Mouse (Mus musculus) gastrocnemius, postnatal 10 days (tissue): ENCODE measurements around the gene Kcnj6. TPM values are rescaled to one million over a fixed set of nuclear protein-coding genes. Genes with fewer than 3 reads are reported as not detected.

ENCODE experiments used
- DNase-seq: peaks from one replicate; pipeline ENCODE4 v3.0.0; 2021; ENCODE audit warnings: mixed read lengths
- total RNA-seq, 2 experiments: library from RNA; stranded (reverse); gene quantifications; 2 replicates each; pipeline ENCODE4 v1.2.3; 2021

Kcnj6 gene
- total RNA-seq, 2 experiments from 2014 or later = not detected

DNA sequence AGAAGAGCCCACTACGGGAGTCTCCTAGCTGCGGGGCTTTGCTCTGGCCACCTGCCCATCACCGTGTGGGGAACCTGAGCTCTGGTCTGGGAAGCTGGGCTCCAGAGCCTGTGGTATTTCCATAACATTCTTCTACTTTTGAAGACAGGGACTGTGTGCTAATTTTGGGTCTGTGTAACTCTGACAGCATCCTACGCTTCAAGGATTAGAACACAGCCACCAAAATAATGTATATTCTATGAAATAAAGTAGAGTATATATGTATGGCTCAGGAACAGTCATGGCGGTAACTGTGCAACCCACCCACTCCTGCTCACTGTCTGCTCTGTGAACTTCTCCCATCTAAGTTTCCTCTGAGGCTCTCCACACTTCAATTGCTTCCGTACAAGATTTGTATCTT is 229.9 kb downstream of the Kcnj6 start:
- DNase-seq = no peak

DNA sequence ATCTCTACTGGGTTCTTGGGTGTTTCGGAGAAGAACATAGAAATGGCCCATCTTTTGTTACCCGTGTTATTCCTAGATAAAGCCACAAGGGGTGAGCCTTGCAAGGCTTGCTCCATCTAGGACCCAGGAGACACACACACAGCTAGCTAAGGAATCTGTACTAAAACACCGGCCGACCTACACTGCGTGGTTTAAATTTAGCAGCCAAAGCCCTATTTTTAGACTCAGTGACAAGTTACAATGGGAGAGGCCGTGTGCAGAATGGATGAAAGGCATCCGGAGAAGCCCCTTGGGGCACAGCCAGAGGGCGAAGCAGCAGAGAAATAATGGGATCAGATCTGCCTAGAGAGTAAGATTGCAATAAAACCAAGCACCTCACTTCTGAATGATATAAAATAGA is 232.4 kb downstream of the Kcnj6 start:
- DNase-seq = no peak

GRCm38 (mm10) chr16:94760732-94761131 is 236.8 kb downstream of the Kcnj6 start:
- no peak for DNase-seq

DNA sequence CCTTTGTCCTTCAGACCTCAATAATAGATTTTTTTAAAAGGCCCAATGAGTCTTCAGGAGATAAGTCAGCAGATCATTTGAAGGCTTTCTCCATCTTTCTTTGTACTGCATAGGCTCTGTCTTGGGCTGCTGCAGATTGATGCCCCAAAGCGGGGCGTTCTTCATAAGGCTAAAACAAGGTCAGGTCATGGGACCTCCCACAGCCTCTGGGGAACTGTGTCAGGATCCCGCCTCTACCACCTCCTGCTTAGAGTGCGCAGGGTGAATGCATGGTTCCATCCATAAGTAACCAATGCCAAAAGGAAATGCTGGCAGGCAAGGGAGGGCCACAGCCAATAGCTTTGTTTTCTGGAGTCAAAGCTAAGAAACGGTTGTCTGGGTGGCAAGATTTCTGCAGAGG is 237.7 kb downstream of the Kcnj6 start:
- no peak for DNase-seq

DNA sequence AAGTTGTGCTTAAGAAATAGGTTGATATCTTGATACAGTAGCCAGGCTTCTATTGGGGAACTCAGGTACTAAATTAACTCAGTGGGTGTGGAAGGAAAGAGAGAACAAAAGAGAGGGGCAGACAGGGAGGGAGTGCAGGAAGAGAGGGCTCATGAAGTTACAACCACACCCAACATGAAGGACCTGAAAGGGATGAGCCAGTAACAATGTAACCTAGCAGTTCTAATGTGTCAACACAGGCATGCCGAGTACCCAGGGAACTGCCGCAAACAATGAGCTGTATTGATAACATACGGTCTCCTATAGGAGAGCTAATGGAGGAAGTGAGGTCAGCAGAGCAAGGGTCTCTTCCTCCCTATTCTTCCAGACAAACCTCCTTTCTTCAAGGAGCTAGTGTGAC is 238.9 kb downstream of the Kcnj6 start:
- no peak for DNase-seq

- DNase-seq = no peak
Measured at GRCm38 (mm10) chr16:94756352-94756751, 241.1 kb downstream of the Kcnj6 start.

DNA sequence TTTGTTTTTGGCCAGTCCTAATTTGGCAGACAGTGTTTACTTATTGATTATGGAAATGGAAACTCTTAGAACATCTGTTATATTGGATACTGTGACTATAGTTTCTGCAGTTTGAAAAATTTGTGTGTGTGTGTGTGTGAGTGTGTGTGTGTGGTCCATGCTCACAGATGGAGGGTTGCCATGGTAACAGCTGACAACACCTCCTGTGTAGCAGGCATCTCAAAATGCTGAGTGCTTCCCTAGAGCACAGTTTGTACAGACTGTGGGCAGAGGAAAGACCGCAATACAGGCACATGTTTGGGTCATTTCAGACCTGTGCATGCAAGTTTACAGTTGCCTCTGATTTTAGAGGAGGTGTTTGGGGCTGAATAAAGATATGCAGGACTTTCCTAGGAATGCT is 244.0 kb downstream of the Kcnj6 start:
- DNase-seq = no peak

DNA sequence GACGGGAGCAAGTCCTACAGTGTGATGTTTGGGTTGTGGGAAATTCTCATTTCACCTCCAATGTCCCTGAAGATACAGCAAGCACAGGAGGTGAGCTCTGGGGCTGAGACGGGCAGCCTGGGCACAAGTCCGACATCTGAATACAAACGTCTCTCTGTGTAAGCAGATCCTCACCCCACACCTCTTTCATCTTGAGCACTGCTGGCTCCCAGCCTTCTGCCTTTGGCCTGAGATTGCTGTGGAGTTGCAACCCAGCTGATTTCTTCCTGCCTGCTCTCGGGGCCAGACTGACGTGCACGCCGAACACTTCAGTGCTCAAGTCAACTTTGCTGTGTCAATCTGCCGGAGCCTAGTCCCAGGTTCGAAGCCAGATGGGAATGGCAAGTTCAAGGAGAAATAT is 244.7 kb downstream of the Kcnj6 start:
- DNase-seq = no peak

- peak; percentile 35 for DNase-seq
Measured at GRCm38 (mm10) chr16:94745016-94745415, 252.5 kb downstream of the Kcnj6 start.

- peak; percentile 21 for DNase-seq
Measured at GRCm38 (mm10) chr16:94743853-94744501, 253.5 kb downstream of the Kcnj6 start.

DNA sequence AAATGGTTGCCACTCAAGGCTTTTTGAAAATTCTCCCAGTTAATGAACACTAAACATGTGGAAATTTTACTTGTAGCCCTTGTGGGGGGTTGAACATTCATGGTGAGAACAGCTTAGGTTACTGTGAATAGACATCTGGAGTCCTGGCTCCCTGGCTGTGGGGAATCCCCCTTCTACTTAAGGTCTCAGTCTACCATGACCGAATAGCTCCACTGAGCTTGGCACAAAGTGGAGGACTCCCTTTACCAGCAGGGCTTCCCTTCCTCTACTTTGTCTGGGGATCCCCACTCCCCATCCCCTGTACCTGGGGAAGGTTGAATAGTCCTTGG is 260.2 kb downstream of the Kcnj6 start:
- DNase-seq = no peak

DNA sequence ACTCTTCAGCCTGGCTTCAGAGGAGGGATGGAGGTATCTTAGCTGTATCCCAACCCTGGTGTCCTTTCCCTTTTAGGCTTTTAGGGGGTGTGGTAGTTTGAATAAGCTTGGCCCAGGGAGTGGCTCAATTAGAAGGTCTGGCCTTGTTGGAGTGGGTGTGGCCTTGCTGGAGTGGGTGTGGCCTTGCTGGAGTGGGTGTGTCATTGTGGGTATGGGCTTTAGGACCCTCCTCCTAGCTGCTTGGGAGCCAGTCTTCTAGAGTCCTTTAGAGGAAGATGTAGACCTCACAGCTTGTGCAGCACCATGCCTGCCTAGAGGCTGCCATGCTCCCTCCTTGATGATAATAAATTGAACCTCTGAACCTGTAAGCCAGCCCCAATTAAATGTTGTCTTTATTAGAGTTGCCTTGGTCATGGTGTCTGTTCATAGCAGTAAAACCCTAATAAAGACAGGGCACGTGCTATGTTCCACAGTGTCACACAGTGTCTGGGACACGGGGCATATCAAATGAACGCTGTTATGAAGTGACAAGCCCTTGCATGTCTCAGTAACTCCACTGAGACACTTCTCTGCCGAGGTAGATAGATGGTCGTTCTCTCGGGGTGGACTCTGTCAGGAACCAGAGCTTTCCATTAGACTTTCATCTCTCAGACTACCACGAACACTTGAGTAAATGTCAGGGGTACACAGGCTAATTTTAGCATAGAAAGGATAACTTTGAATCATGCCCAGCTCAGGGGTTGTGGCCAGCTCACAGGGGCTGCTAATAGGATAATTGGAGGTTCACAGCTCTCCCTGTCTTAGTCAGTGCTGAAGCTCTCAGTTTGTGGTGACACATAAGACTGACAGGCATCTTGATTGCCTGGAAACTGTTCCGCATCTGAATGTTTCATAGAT is 260.8 kb downstream of the Kcnj6 start:
- no peak for DNase-seq

DNA sequence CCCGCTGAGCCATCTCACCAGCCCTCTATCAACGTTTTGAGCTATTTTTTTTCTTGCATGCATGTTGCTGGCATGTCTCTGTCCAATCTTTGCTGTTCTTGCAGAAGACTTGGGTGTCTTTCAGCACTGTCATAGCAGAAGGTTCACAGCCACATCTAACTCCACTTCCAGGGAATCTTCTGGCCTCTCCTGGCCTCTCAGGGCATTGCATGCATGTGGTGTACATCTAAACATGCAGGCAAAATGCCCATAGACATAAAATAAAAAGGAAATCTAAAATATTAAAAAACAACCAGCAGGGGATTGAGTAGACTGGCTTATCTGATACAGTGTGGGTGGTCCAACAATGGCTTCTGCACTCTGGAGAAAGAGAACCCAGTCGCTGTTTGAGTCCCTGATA is 262.0 kb downstream of the Kcnj6 start:
- no peak for DNase-seq

DNA sequence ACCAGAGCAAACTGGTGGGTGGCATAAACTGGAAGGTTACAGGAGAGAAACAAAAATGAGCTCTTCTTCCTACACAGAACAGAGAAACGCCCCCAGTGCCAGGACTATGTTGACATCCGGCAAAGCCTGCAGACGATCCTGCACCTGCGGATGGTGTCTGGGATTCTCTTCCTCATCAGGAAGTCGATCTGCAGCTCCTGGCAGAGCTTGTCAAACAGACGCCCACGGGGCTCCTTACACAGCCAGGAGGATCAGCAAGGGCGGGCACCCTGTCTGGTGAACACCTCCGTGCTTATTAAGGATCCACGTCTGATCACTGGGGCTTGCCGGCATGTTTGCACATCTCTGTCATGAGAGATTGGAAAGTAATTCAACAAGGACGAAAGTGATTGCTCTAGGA is 266.5 kb downstream of the Kcnj6 start:
- DNase-seq = no peak

- no peak for DNase-seq
Measured at GRCm38 (mm10) chr16:94729236-94729635, 268.3 kb downstream of the Kcnj6 start.

- DNase-seq = no peak
Measured at GRCm38 (mm10) chr16:94724747-94725211, 272.7 kb downstream of the Kcnj6 start.

DNA sequence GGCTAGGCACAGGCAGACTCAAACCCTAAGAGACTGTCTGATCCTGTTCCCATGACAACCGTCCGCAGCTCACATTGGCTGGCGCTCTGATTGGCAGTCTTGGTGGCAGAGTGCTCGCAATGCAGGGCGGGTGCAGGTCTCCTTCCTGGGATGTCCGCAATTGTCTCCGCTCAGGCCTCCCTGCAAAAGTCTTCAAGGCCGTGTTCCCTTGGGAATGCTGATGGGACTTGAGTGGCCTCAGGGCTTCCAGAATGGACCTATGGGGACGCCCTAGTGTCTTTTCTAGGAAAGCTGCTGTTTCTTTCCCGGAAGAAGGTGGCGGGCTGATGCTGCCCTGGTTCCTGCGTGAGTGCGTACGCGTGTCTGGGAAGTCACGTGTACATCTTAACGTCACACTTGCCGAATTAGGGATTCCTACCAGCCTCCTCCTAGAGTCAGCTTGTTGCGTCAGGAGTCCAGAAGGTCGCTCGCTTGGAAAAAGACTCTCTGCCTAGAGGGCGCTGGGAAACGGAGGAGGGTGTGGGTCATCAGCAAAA is 273.4 kb downstream of the Kcnj6 start:
- peak; percentile 39 for DNase-seq

GRCm38 (mm10) chr16:94722936-94723335 is 274.6 kb downstream of the Kcnj6 start:
- no peak for DNase-seq

- DNase-seq = no peak
Measured at GRCm38 (mm10) chr16:94721549-94722006, 275.9 kb downstream of the Kcnj6 start.

DNA sequence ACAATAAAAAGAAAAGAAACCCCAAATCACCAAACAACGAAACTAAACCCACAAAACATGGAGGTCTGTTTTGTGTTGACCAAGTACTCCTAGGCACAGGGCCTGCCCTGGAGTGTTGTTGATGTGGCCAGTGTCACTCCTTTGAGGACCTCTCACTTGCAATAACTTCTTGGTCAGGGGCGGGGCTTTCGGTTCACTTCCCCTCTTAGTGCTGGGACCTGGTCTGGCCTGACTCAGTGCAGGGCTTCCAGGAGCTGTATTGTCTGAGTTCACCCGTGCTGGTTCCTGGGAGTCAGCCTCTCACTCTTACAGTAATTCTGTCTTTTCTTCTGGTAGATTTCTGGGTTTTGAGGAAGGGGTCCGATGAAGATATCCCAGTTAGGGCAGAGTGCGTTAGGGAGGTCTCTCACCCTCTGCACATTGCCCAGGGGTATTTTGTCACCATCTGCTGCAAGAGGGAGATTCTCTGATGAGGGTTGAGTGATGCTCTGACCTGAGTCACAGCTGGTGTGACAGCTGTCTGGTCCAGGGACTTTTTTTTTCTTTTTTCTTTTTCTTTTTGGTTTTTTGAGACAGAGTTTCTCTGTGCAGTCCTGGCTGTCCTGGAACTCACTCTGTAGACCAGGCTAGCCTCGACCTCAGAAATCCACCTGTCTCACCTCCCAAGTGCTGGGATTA is 276.9 kb downstream of the Kcnj6 start:
- no peak for DNase-seq

- DNase-seq = no peak
Measured at GRCm38 (mm10) chr16:94719488-94719887, 278.0 kb downstream of the Kcnj6 start.

DNA sequence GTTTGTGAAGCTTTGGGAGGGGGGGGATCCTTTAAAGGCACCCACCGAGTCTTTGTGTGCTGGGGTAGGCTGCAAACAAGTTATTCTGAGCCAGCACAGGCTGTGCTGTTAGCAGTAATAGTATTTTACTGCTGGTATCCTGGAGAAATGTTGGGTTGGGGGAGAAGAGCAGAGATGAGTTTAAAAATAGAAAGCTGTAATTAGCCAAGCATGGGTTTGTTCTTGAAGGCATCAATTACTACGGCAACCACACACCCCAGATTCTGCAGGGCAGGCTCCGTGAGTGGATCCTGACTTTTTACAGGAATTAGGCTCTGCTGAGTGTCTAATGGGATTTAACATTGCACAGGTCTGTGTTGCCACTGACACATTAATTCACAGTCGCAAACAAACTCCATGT is 278.6 kb downstream of the Kcnj6 start:
- no peak for DNase-seq

GRCm38 (mm10) chr16:94717051-94717450 is 280.4 kb downstream of the Kcnj6 start:
- DNase-seq = no peak
